Mouse (Mus musculus) myocyte (in vitro differentiated cells): ENCODE results near the gene Ikzf1. TPM values are rescaled to one million over a fixed set of nuclear protein-coding genes. Genes with fewer than 3 reads are reported as not detected.

Experiments used
- H3K27me3 ChIP-seq: one replicate; pipeline ENCODE4 v1.6.1; 2011; ENCODE audit not compliant: control insufficient read depth, insufficient read depth, insufficient read length
- H3K36me3 ChIP-seq: one replicate; pipeline ENCODE4 v1.6.1; 2011; ENCODE audit not compliant: control insufficient read depth, insufficient read depth
- H3K4me2 ChIP-seq: one replicate; pipeline ENCODE4 v1.6.1; 2011; ENCODE audit warnings: low read depth, control low read depth
- H3K4me3 ChIP-seq: one replicate; pipeline ENCODE4 v1.5.1; 2011; ENCODE audit warnings: mild to moderate bottlenecking, control low read depth, moderate library complexity
- H3K79me2 ChIP-seq: one replicate; pipeline ENCODE4 v1.6.1; 2011; ENCODE audit not compliant: control insufficient read depth, insufficient read depth
- H3ac ChIP-seq: one replicate; pipeline ENCODE4 v1.6.1; 2011; ENCODE audit not compliant: control insufficient read depth, insufficient read length
- CEBPB ChIP-seq: IDR thresholded peaks from 2 replicates; pipeline ENCODE4 v1.6.1; 2011; ENCODE audit warnings: mild to moderate bottlenecking, moderate library complexity; ENCODE audit not compliant: poor library complexity, insufficient read depth, severe bottlenecking
- E2F4 ChIP-seq: IDR thresholded peaks from one replicate; pipeline ENCODE4 v1.6.1; 2011; ENCODE audit warnings: mild to moderate bottlenecking, control low read depth, moderate library complexity; ENCODE audit not compliant: insufficient read depth
- MAX ChIP-seq: IDR thresholded peaks from one replicate; pipeline ENCODE4 v1.6.1; 2011; ENCODE audit warnings: low read depth, mild to moderate bottlenecking, control low read depth
- MYOD1 ChIP-seq, 3 experiments: IDR thresholded peaks; one replicate each; pipeline ENCODE4 v1.6.1; 2011; ENCODE audit warnings: control low read depth in 2 of 3, low read depth in 2 of 3, mild to moderate bottlenecking in 2 of 3, moderate library complexity in 1 of 3; ENCODE audit not compliant: insufficient read length in 2 of 3, control insufficient read depth in 1 of 3
- MYOG ChIP-seq, 3 experiments: IDR thresholded peaks; one replicate each; pipeline ENCODE4 v1.6.1; 2011; ENCODE audit warnings: control low read depth in 2 of 3, low read depth in 2 of 3, mild to moderate bottlenecking in 2 of 3; ENCODE audit not compliant: insufficient read length in 2 of 3, control insufficient read depth in 1 of 3, insufficient read depth in 1 of 3
- POLR2A ChIP-seq: IDR thresholded peaks from one replicate; pipeline ENCODE4 v1.6.1; 2011; ENCODE audit warnings: low read depth, mild to moderate bottlenecking, control low read depth, moderate library complexity; ENCODE audit not compliant: insufficient read length
- POLR2AphosphoS2 ChIP-seq: IDR thresholded peaks from one replicate; pipeline ENCODE4 v1.6.1; 2011; ENCODE audit warnings: low read depth, control low read depth; ENCODE audit not compliant: insufficient read length
- REST ChIP-seq: IDR thresholded peaks from one replicate; pipeline ENCODE4 v1.6.1; 2011; ENCODE audit warnings: mild to moderate bottlenecking, control low read depth, moderate library complexity; ENCODE audit not compliant: insufficient read depth, insufficient read length
- SRF ChIP-seq: IDR thresholded peaks from one replicate; pipeline ENCODE4 v1.6.1; 2011; ENCODE audit warnings: low read depth; ENCODE audit not compliant: control insufficient read depth, insufficient read length
- TCF12 ChIP-seq: IDR thresholded peaks from one replicate; pipeline ENCODE4 v1.6.1; 2011; ENCODE audit warnings: mild to moderate bottlenecking, control low read depth; ENCODE audit not compliant: poor library complexity, insufficient read depth, severe bottlenecking
- TCF3 ChIP-seq: IDR thresholded peaks from one replicate; pipeline ENCODE4 v1.6.1; 2011; ENCODE audit warnings: low read depth, control low read depth; ENCODE audit not compliant: insufficient read length
- USF1 ChIP-seq: IDR thresholded peaks from one replicate; pipeline ENCODE4 v1.6.1; 2011; ENCODE audit warnings: low read depth, mild to moderate bottlenecking, control low read depth, moderate library complexity
- polyA plus RNA-seq: library from polyadenylated mRNA; unstranded; fragments of >200 nt; fragmentation: generic; extraction: Trizol; gene quantifications from one replicate; pipeline ENCODE4 v1.2.1, GENCODE M21; 2012; ENCODE audit warnings: missing spikeins

Ikzf1 gene
- polyA plus RNA-seq, 1 experiment = 0.19 TPM

GRCm38 (mm10) chr11:11770691-11771090, 85.9 kb downstream of the Ikzf1 start:
- TF ChIP-seq POLR2A (no peak), SRF (no peak), MAX (no peak), REST (no peak), POLR2AphosphoS2 (no peak), MYOG (IDR thresholded peaks at IDR 0.05; ENCODE audit: control insufficient read depth in 1 of 3, insufficient read depth in 1 of 3, insufficient read length in 2 of 3, low read depth in 2 of 3) (no peak), TCF12 (no peak), CEBPB (no peak), MYOD1 (IDR thresholded peaks at IDR 0.05; ENCODE audit: control insufficient read depth in 1 of 3, insufficient read length in 2 of 3, low read depth in 2 of 3) (no peak), TCF3 (no peak), E2F4 (no peak), USF1 (no peak)
- Histone ChIP-seq H3K79me2 (no peaks in the 10 kb centered on the region), H3K36me3 (no peaks in the 10 kb centered on the region), H3ac (no peak overlapping the region), H3K4me3 (no peak overlapping the region), H3K27me3 (peaks cover 6% of the 10 kb centered on the region), H3K4me2 (no peak overlapping the region)

- no peaks in the 10 kb centered on the region for H3K79me2 ChIP-seq
- H3K4me3 ChIP-seq = no peak overlapping the region
- peaks cover 6% of the 10 kb centered on the region for H3K27me3 ChIP-seq
- no peak overlapping the region for H3ac ChIP-seq
- TF ChIP-seq SRF = no peak
- TF ChIP-seq POLR2AphosphoS2 = no peak
- no peak for TF ChIP-seq REST
- no peak for TF ChIP-seq TCF3
- no peak for TF ChIP-seq TCF12
- TF ChIP-seq USF1 = no peak
- TF ChIP-seq MYOD1 (IDR thresholded peaks at IDR 0.05; ENCODE audit: control insufficient read depth in 1 of 3, insufficient read length in 2 of 3, low read depth in 2 of 3) = no peak
- TF ChIP-seq MAX = no peak
- no peak for TF ChIP-seq MYOG (IDR thresholded peaks at IDR 0.05; ENCODE audit: control insufficient read depth in 1 of 3, insufficient read depth in 1 of 3, insufficient read length in 2 of 3, low read depth in 2 of 3)
- no peak for TF ChIP-seq E2F4
- no peak for TF ChIP-seq POLR2A
- no peak for TF ChIP-seq CEBPB
- no peak overlapping the region for H3K4me2 ChIP-seq
- no peaks in the 10 kb centered on the region for H3K36me3 ChIP-seq
Measured at GRCm38 (mm10) chr11:11772196-11772595, 87.4 kb downstream of the Ikzf1 start.

- TF ChIP-seq CEBPB (no peak), SRF (no peak), TCF3 (no peak), TCF12 (no peak), USF1 (no peak), E2F4 (no peak), REST (no peak), MYOD1 (IDR thresholded peaks at IDR 0.05; ENCODE audit: control insufficient read depth in 1 of 3, insufficient read length in 2 of 3, low read depth in 2 of 3) (no peak), MAX (no peak), MYOG (IDR thresholded peaks at IDR 0.05; ENCODE audit: control insufficient read depth in 1 of 3, insufficient read depth in 1 of 3, insufficient read length in 2 of 3, low read depth in 2 of 3) (no peak), POLR2AphosphoS2 (no peak), POLR2A (no peak)
- no peak overlapping the region for H3K4me2 ChIP-seq
- H3K36me3 ChIP-seq = no peaks in the 10 kb centered on the region
- H3K79me2 ChIP-seq = no peaks in the 10 kb centered on the region
- no peak overlapping the region for H3K4me3 ChIP-seq
- H3ac ChIP-seq = no peak overlapping the region
- peaks cover 14% of the 10 kb centered on the region for H3K27me3 ChIP-seq
Measured at GRCm38 (mm10) chr11:11774384-11774783, 89.6 kb downstream of the Ikzf1 start.

DNA sequence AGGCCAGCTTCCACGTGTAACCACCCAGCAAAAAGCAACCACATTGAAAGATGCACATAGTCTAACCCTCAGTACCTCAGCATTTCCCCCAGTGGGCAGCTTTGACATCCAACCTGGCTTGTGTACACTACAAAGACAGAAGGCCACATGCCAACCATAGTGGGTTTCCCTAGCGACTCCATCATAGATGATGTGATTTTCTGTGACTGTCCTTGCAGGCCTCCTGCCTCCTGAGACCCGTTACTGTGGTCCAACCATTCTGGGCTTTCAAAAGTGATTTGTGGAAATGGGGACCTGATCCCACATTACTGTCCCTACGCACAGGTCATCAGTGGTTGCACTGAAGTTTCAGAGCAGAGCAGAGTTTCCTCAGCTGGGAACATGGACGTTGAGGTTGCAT, 90.1 kb downstream of the Ikzf1 start:
- Histone ChIP-seq H3K4me3 (no peak overlapping the region), H3K79me2 (no peaks in the 10 kb centered on the region), H3K4me2 (no peak overlapping the region), H3K36me3 (no peaks in the 10 kb centered on the region), H3K27me3 (peaks cover 16% of the 10 kb centered on the region), H3ac (no peak overlapping the region)
- TF ChIP-seq TCF3 (no peak), E2F4 (no peak), POLR2AphosphoS2 (no peak), MYOD1 (IDR thresholded peaks at IDR 0.05; ENCODE audit: control insufficient read depth in 1 of 3, insufficient read length in 2 of 3, low read depth in 2 of 3) (no peak), MYOG (IDR thresholded peaks at IDR 0.05; ENCODE audit: control insufficient read depth in 1 of 3, insufficient read depth in 1 of 3, insufficient read length in 2 of 3, low read depth in 2 of 3) (no peak), USF1 (no peak), REST (no peak), CEBPB (no peak), TCF12 (no peak), POLR2A (no peak)
